Mouse (Mus musculus) mesoderm, embryonic 11.5 days (tissue): ENCODE measurements at regions not wholly inside any gene's neighbourhood (a gene's known extent, or its start where the extent isn't known, plus 50 kb on each side); places are given as distances from the start of the nearest gene placed in this dataset.

Source experiments
- DNase-seq: peaks from one replicate; pipeline ENCODE4 v3.0.0-alpha.2; 2012; ENCODE audit warnings: low read depth, low spot score

DNA sequence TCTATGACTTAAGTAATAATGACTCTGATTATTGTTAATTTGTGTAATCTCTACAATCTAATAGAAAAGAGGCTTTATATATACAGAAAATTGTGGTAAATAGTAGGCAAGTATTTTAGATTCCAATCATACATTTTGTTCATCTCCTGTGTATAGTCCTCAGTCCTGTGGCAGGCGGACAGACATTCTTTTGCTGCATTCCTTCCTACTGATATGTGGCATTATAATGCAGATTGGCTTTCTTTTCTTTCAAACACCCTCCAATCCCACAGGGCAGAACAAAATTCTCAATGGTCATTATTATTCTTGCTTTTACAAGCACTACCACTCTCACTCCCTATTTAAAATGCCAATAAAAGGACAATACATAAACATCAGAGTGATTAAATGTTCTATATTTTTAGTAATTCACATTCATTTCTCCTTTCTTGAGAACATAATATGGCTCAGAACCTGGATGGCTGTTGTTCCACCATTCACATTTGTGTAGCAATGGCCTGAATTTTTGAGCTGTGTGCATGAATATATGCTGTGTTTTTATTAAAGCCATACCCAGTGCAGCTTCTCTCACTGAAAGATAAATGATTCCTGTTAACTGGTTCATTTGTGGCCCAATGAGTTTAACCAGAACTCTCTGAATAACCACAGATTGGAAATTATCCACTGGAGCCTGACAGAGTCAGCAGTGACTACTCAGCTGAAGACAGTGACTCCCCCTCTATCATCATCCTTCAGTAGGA, 194.6 kb downstream of the Gm43517 start:
- DNase-seq = peak; percentile 1

DNA sequence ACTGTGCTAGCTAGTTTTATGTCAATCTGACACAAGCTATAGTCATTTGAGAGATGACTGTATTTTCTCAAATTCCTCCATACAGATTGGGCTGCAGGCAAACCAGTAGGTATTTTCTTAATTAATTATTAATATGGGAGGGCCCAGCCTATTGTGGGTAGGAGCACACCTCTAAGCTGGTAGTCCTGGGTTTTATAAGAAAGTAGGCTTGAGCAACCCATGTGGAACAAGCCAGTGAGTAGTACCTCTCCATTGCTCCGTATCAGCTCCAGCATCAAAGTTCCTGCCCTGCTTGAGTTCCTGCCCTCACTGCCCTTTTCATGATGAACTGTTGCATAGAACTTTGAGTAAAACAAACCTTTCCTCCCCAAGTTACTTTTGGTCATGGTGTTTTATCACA, 198.9 kb downstream of the Gm43517 start:
- DNase-seq = no peak

DNA sequence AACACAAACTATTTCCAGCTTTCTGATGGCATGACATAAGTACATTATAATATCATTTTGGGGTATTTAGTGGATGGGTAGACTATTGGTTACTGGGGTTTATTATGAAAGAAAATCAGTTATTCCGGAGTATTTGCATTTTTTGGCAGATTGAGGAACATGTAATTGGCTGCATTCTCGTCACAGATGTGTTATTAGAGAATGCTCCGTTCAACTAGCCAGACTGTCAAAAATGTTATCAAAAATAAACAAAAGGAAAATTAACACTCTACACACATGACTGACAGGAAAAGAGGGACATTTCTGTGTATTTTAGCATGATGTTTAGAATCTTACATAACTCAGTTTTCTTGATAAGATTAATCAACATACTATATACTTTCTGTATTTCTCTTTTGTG, 237.3 kb downstream of the Gm43517 start:
- DNase-seq = no peak

DNA sequence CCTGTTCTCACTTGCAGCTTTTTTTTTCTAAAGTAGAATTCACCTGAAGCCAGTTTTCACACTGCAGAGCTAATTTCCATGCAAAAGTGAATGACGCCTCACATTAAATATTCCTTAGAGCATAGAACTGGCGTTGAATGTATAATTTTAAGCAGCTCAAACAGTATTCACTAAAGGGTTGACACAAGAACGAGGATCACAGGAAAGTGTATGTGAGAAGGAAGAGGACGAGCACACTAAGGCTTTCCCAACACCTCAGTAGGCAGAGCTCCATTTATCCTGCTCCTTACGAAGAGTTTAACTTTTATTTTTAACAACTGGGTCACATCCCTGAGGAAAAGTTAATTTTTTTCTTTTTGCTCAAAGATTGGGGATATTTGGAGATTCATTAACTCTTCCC, 242.2 kb downstream of the Gm43517 start:
- no peak for DNase-seq

DNA sequence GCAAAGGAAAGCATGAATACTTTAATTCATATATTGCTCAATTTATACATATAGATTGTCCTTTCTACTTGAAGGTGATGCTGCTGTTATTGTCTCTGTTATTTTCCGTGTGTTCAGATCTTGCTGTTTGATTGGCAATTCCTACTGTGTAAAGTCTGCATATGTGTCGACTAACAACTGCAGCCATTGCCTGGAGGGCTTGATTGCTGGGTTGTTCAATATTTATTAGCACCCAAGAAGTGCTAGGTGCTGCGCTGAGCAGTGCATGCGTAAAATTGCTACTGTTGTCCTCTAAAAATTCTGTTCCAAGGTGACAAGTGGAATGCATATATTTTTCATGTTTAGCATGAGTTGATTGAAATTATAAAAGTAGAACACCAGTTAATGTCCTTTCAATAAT, 243.0 kb downstream of the Gm43517 start:
- DNase-seq = no peak

DNA sequence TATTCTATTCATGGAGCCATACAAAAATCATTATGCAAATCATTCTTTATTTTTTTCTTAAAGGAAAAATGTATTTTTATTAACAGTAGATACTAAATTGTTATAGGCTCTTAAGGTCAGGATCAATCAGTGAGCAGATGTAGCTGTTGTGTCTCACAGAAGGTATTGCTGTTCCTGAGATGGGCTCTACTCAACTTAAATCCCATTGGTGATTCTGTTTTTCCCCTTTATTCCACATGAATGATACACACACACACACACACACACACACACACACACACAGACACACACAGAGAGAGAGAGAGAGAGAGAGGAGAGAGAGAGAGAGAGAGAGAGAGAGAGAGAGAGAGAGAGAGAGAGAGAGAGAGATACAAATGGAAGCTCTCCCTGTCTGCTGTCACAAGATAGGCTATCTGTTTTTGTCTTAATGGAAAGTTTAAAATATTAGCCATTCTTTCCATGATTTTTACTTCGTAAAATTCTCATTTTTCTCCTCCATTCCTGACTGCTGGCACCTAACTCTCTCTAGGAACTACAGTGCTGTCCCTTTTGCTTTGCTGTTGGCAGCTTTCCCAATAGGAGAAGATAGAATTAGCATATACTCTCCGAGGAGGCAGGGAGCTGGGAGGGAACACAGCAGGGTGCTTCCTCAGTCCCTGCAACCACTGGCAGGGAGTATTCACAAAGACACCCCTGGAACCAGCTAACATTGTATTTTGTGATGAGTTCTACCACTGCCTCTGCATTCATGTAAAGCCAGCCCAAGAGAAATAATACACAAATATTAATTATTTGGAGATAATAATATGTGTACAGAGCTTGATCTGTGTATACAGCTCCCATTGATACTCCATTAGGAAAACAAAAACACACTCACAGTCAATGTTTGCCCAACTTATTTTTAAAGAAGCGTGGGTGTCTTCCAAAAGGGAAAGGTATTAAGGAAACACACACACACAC, 264.4 kb downstream of the Gm43517 start:
- no peak for DNase-seq
